Mouse (Mus musculus) forebrain, postnatal 0 days (tissue): Measurements from ENCODE around the gene Rcan1. TPM values are rescaled to one million over a fixed set of nuclear protein-coding genes. Genes with fewer than 3 reads are reported as not detected.
"Not testable (repeated sequence)": the region's sequence is repeated elsewhere in the genome, so short reads cannot be mapped to it uniquely, and the experiment has no call there.

Source experiments
- ATAC-seq: fragments of 200-750 bp; cut with Nextera tagmentation; 2 replicates; pipeline ENCODE4 v1.8.0; 2017; ENCODE audit warnings: mild to moderate bottlenecking, moderate library complexity
- DNase-seq: peaks from one replicate; pipeline ENCODE4 v3.0.0-alpha.2; 2015
- H3K27ac ChIP-seq: fragments of 300-500 bp; sonication (generic); 2 replicates; pipeline ENCODE4 v1.5.1; 2014; ENCODE audit warnings: low read depth, mild to moderate bottlenecking, antibody characterized with exemption, low read length, moderate library complexity, mixed read lengths
- H3K27me3 ChIP-seq: fragments of 300-500 bp; sonication (generic); 2 replicates; pipeline ENCODE4 v1.6.1; 2014; ENCODE audit warnings: mild to moderate bottlenecking, low read length, mixed read lengths; ENCODE audit not compliant: insufficient read depth
- H3K36me3 ChIP-seq: fragments of 300-500 bp; sonication (generic); 2 replicates; pipeline ENCODE4 v1.6.1; 2014; ENCODE audit warnings: mild to moderate bottlenecking, moderate library complexity; ENCODE audit not compliant: insufficient read depth
- H3K4me1 ChIP-seq: fragments of 300-500 bp; sonication (generic); 2 replicates; pipeline ENCODE4 v1.6.1; 2014; ENCODE audit warnings: antibody characterized with exemption; ENCODE audit not compliant: insufficient read depth
- H3K4me2 ChIP-seq: fragments of 300-500 bp; sonication (generic); 2 replicates; pipeline ENCODE4 v1.6.1; 2014; ENCODE audit warnings: low read depth, mild to moderate bottlenecking, moderate library complexity
- H3K4me3 ChIP-seq: fragments of 300-500 bp; sonication (generic); 2 replicates; pipeline ENCODE4 v1.5.1; 2014; ENCODE audit warnings: low read depth, low read length, mixed read lengths
- H3K9ac ChIP-seq: fragments of 300-500 bp; sonication (generic); 2 replicates; pipeline ENCODE4 v1.6.1; 2014; ENCODE audit warnings: mild to moderate bottlenecking
- H3K9me3 ChIP-seq: fragments of 300-500 bp; sonication (generic); 2 replicates; pipeline ENCODE4 v1.6.1; 2016; ENCODE audit warnings: low read length
- CTCF ChIP-seq: sonication (generic); IDR thresholded peaks from 2 replicates; pipeline ENCODE4 v1.5.1; 2016; ENCODE audit warnings: antibody characterized with exemption, control low read depth, low read depth
- WGBS: fragments of 180-500 bp; shearing (Covaris S2); extraction: QIAGEN DNeasy Blood & Tissue Kit; methylation state at CpG from one replicate; pipeline ENCODE4 v1.1.7; 2014; 5-methylcytosine and 5-hydroxymethylcytosine counted together
- polyA plus RNA-seq: library from polyadenylated mRNA; unstranded; fragments of >200 nt; fragmentation: Nextera tagmentation; extraction: Ambion mirVana; gene quantifications from 2 replicates; pipeline ENCODE4 v1.2.1, GENCODE M21; 2015
- total RNA-seq: library from RNA; depleted of rRNA; stranded (reverse); fragments of >200 nt; gene quantifications from 2 replicates; pipeline ENCODE4 v1.2.3, GENCODE M21; 2014

Gene Rcan1
- total and polyA plus RNA-seq, 2 experiments from 2014 or later = 52.2 to 83.8 TPM

DNA sequence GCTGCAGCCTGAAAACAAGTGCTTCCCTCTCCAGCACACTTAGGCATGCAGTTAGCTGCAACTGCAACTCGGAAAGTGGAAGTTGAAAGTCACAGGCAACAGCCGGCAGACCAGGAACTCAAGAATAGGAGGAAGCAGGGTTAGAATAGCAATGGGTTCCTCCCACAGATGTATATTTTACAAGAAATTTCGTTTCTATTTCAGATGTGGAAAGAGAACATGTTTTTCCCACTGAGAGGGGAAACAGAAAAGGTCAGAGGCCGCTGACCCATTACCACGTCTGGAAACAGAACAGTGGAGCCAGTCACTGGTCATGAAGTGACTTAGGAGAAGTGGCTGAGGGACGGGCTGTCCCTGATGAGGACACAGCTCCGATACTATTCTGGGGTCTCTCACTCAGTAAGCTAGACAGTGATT is 55.0 kb downstream of the Rcan1 start:
- no peak overlapping the region for H3K27ac ChIP-seq
- no peaks in the 10 kb centered on the region for H3K9me3 ChIP-seq
- no peak overlapping the region for H3K4me3 ChIP-seq
- no peaks in the 10 kb centered on the region for H3K4me1 ChIP-seq
- no peak for ATAC-seq
- H3K27me3 ChIP-seq = no peaks in the 10 kb centered on the region
- 65% methylated on average over 7 of the region's 7 CpGs for WGBS
- DNase-seq = no peak
- H3K36me3 ChIP-seq = 0 out of 2 replicates have a peak, but pooled peaks cover 3% of the 10 kb centered on the region
- no peak for TF ChIP-seq CTCF
- H3K4me2 ChIP-seq = no peak overlapping the region
- H3K9ac ChIP-seq = no peak overlapping the region

DNA sequence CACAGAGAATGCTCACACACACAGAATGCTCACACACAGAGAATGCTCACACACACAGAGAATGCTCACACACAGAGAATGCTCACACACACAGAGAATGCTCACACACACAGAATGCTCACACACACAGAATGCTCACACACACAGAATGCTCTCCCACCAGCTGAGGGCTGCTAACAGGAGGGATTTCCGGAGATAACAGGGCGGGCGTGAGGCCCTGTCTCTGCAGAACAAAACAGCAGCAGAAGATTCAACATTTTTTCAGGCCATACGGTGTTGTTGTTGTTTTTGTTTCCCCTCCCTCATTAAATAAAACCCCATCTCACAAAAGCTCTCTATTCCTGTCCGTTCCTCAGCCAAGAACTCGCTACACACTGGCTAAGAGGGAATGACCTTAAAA is 55.6 kb downstream of the Rcan1 start:
- not testable (repeated sequence) for H3K4me3 ChIP-seq, H3K4me1 ChIP-seq, DNase-seq, H3K27ac ChIP-seq, H3K4me2 ChIP-seq, H3K36me3 ChIP-seq, ATAC-seq, H3K9me3 ChIP-seq, H3K27me3 ChIP-seq, H3K9ac ChIP-seq
- WGBS = 43% methylated on average over 6 of the region's 6 CpGs

DNA sequence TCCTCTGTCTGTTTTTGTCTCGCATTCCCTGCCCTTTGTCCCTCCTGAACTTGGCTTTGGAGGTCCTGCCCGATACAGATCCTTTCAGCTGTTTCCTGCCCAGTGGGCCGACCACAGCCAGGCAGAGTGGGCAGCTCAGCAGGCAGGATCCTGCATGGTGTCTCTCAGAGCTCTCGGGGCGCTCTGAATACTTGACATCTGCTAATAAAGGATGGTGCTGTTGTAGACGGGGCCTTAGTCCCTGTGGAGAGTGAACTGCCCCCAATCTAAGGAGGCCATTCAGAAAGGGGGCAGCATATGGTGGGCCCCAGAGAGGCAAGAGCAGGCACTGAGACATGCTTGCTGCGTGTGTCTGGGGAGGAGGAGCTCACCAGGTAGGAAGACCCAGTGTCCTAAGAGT is 57.8 kb downstream of the Rcan1 start:
- Histone ChIP-seq H3K4me3 (no peak overlapping the region), H3K4me2 (no peak overlapping the region), H3K9ac (no peak overlapping the region), H3K4me1 (no peaks in the 10 kb centered on the region), H3K27ac (no peak overlapping the region), H3K27me3 (no peaks in the 10 kb centered on the region), H3K9me3 (no peaks in the 10 kb centered on the region), H3K36me3 (0 out of 2 replicates have a peak, but pooled peaks cover 3% of the 10 kb centered on the region)
- 21% methylated on average over 7 of the region's 7 CpGs for WGBS
- ATAC-seq (no peak), DNase-seq (no peak)
- no peak for TF ChIP-seq CTCF

DNA sequence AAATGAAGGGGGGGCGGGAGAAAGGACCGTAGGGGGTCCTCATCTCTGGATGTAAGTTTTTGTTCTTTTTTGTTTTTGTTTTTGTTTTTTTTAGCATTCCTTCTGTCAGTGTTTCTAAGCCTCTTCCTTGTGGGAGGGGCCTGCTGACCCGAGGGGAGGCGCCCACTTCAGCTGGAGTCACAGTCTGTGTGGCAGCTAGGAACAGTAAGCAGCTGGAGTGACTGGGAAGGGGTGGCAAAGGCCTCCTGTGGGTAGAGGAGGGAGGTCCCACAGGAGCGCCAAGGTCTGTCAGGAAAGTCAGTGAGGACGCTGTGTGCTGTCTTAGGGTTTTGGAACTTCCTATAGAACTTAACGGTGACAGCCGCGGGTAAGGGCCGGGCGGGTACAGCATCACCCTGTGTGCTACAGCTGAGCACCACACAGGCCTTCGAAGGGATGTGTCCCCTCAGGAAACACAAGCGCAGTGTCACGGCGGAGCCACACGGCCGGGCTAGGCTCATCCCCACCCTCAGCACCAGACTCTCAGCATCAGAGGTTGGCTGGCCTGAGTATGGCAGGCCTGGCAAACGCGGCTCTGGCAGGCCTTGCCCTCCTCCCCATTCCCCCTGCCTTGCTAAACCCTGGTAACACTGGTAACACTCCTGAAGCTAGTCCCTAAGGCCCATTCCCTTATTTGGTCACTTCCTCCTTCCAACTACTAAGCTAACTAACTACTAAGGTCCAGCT is 58.5 kb downstream of the Rcan1 start:
- Histone ChIP-seq H3K27me3 (no peaks in the 10 kb centered on the region), H3K9me3 (no peaks in the 10 kb centered on the region), H3K36me3 (0 out of 2 replicates have a peak, but pooled peaks cover 3% of the 10 kb centered on the region), H3K9ac (no peak overlapping the region), H3K4me3 (no peak overlapping the region), H3K4me1 (no peaks in the 10 kb centered on the region), H3K4me2 (no peak overlapping the region), H3K27ac (no peak overlapping the region)
- TF ChIP-seq CTCF = no peak
- DNase-seq = no peak
- no peak for ATAC-seq
- 74% methylated on average over 19 of the region's 19 CpGs for WGBS

DNA sequence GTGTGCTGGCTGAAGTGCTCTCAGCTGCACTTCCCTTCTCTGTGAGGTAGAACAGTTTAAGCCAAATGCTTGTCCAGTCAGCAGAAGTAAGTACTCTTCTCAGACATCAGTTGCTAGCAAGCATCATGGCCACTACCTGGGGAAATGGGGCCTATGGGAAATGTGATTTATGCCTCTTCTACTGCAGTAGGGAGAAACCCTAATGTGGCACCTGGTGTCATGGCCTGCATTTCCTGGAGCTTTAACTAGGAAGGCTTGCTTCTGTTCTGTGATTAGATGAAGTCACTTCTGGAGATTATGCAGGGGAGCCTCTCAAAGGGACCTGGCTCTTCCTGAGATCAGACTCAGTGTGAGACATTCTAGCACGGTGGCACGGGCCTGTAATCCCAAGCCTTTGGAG is 60.3 kb downstream of the Rcan1 start:
- Histone ChIP-seq H3K9me3 (no peaks in the 10 kb centered on the region), H3K4me3 (no peak overlapping the region), H3K4me2 (no peak overlapping the region), H3K36me3 (no peaks in the 10 kb centered on the region), H3K4me1 (no peaks in the 10 kb centered on the region), H3K9ac (no peak overlapping the region), H3K27me3 (no peaks in the 10 kb centered on the region), H3K27ac (no peak overlapping the region)
- DNase-seq = no peak
- 83% methylated on average over 2 of the region's 2 CpGs for WGBS
- ATAC-seq = no peak
- no peak for TF ChIP-seq CTCF

DNA sequence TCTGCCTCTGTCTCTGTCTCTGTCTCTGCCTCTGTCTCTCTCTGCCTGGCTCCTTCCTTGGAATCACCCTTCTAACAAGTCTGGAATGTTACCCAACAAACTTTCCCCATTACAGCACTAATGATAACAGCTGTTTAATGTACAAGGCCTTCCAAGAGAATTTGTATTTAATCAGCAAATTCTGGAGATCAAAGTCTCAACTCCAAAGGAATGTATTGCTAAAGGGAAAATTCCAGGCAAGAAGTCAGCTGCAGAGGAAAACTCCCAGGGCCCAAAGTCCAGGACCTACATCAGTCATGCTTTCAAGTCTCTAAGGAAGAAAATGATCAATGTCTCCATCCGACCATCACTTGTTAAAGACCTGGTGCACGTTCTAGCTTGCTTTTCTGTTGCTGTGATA is 62.8 kb downstream of the Rcan1 start:
- Histone ChIP-seq H3K36me3 (no peaks in the 10 kb centered on the region), H3K9ac (no peak overlapping the region), H3K4me1 (no peaks in the 10 kb centered on the region), H3K27me3 (no peaks in the 10 kb centered on the region), H3K9me3 (no peaks in the 10 kb centered on the region), H3K4me3 (no peak overlapping the region), H3K27ac (no peak overlapping the region), H3K4me2 (no peak overlapping the region)
- ATAC-seq (no peak), DNase-seq (no peak)
- TF ChIP-seq CTCF = no peak
- 86% methylated on average over 2 of the region's 2 CpGs for WGBS

DNA sequence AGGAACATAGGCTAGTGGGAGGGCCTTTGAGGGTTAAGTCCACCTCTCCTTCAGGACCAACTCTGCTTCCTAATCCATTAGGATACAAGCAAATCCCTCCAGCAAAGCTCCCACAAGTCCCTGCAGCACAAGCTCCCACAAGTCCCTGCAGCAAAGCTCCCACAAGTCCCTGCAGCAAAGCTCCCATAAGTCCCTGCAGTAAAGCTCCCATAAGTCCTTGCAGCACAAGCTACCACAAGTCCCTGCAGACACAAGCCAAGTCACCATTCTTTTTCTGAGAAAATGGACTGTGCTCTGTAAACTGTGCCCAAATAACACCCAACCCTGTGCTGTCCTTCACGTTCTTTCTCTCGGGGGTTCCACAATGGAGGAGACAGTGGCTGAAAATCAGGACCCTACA is 66.5 kb downstream of the Rcan1 start:
- no peak for DNase-seq
- no peak overlapping the region for H3K9ac ChIP-seq
- no peak overlapping the region for H3K27ac ChIP-seq
- H3K4me3 ChIP-seq = no peak overlapping the region
- H3K4me2 ChIP-seq = no peak overlapping the region
- ATAC-seq = no peak
- no peaks in the 10 kb centered on the region for H3K9me3 ChIP-seq
- no peaks in the 10 kb centered on the region for H3K36me3 ChIP-seq
- no peaks in the 10 kb centered on the region for H3K27me3 ChIP-seq
- WGBS = 91% methylated on average over 2 of the region's 2 CpGs
- peaks cover 10% of the 10 kb centered on the region for H3K4me1 ChIP-seq
- no peak for TF ChIP-seq CTCF
